10 mouse cellular contexts compared by ENCODE assay signal in the genomic region with DNA sequence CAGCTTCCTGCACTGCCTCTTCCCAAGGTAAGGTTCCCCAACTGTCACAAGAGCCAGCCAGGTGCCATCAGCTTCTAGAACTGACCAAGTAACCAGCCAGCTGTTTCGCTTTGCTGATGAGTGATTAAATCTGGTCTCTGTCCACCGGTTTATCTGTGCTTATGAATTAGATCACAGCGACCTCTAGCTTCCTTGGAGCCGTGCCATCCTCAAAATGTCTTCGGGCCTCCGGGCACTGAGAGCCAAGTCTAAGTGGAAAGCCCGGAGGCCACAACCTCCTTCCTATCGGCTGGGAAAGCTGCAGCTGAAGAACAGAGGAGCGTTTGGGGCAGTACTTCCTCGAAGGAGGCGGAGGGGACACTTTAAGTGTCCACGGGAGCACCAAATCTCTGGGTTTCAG.
DNase-seq lines count a peak whose midpoint lies in the region; ATAC-seq and TF ChIP-seq lines count a peak whose summit lies in the region.
"Had no signal": no experiment of that assay in that cellular context is flagged by ENCODE, and none has a peak within 500 bp of the region (broad histone marks: within the 10 kb centered on the region; RNA-seq: fewer than 3 reads in every experiment).

No protein-coding gene starts in this region.

- peak; percentile 59 for DNase-seq in midbrain, postnatal 0 days (ENCODE audit: low spot score)
- DNase-seq in midbrain, embryonic 11.5 days (ENCODE audit: low spot score, missing footprints) = no peak
- peak; percentile 73 to 83 for DNase-seq in heart, adult 18-20 months
- no peak for DNase-seq in kidney, postnatal 0 days (ENCODE audit: low spot score)
- no peak for DNase-seq in retina, embryonic 14.5 days (ENCODE audit: low spot score)
- DNase-seq in thymus, postnatal 0 days (ENCODE audit: low spot score) = no peak
- DNase-seq in liver = no peak

- H3K4me3 ChIP-seq in midbrain, postnatal 0 days (ENCODE audit: low read depth, low read length) = no peak overlapping the region
- no peak overlapping the region for H3K4me3 ChIP-seq in midbrain, embryonic 11.5 days (ENCODE audit: low read depth, low read length)
- H3K4me3 ChIP-seq in kidney, postnatal 0 days (replicated peaks; ENCODE audit: low read depth, low read length) = no peak overlapping the region
- H3K4me3 ChIP-seq in midbrain, embryonic 15.5 days = no peak overlapping the region
- H3K4me3 ChIP-seq: midbrain, embryonic 12.5 days; stomach, embryonic 15.5 days had no signal

- H3K9me3 ChIP-seq in midbrain, postnatal 0 days (ENCODE audit: low read length) = no peaks in the 10 kb centered on the region
- no peaks in the 10 kb centered on the region for H3K9me3 ChIP-seq in midbrain, embryonic 11.5 days (ENCODE audit: control insufficient read depth, low read length)
- H3K9me3 ChIP-seq in kidney, postnatal 0 days (replicated peaks; ENCODE audit: low read length) = no peaks in the 10 kb centered on the region
- H3K9me3 ChIP-seq in midbrain, embryonic 15.5 days = no peaks in the 10 kb centered on the region
- H3K9me3 ChIP-seq: midbrain, embryonic 12.5 days; stomach, embryonic 15.5 days had no signal

- WGBS in midbrain, postnatal 0 days = 84% methylated on average over 12 of the region's 12 CpGs
- WGBS in midbrain, embryonic 11.5 days = 86% methylated on average over 12 of the region's 12 CpGs
- WGBS in kidney, postnatal 0 days = 64% methylated on average over 12 of the region's 12 CpGs
- 83% methylated on average over 12 of the region's 12 CpGs for WGBS in midbrain, embryonic 15.5 days

- H3K27me3 ChIP-seq in midbrain, postnatal 0 days (ENCODE audit: insufficient read depth, low read length) = no peaks in the 10 kb centered on the region
- H3K27me3 ChIP-seq in midbrain, embryonic 11.5 days (ENCODE audit: control insufficient read depth, insufficient read depth, low read length) = no peaks in the 10 kb centered on the region
- no peaks in the 10 kb centered on the region for H3K27me3 ChIP-seq in kidney, postnatal 0 days (ENCODE audit: insufficient read depth, low read length)
- no peaks in the 10 kb centered on the region for H3K27me3 ChIP-seq in midbrain, embryonic 15.5 days (replicated peaks)
- H3K27me3 ChIP-seq: midbrain, embryonic 12.5 days; stomach, embryonic 15.5 days had no signal

- no peak overlapping the region for H3K27ac ChIP-seq in midbrain, postnatal 0 days (ENCODE audit: low read depth, low read length)
- no peak overlapping the region for H3K27ac ChIP-seq in midbrain, embryonic 11.5 days (ENCODE audit: low read depth, low read length)
- peak overlapping the region; percentile 60 for H3K27ac ChIP-seq in kidney, postnatal 0 days
- no peak overlapping the region for H3K27ac ChIP-seq in midbrain, embryonic 15.5 days
- H3K27ac ChIP-seq: midbrain, embryonic 12.5 days; stomach, embryonic 15.5 days had no signal

- H3K4me2 ChIP-seq in midbrain, postnatal 0 days (ENCODE audit: low read depth, low read length, poor library complexity, severe bottlenecking) = no peak overlapping the region
- no peak overlapping the region for H3K4me2 ChIP-seq in midbrain, embryonic 11.5 days
- no peak overlapping the region for H3K4me2 ChIP-seq in kidney, postnatal 0 days (ENCODE audit: low read length)
- H3K4me2 ChIP-seq in midbrain, embryonic 15.5 days = no peak overlapping the region
- H3K4me2 ChIP-seq: midbrain, embryonic 12.5 days; stomach, embryonic 15.5 days had no signal

- H3K9ac ChIP-seq in midbrain, postnatal 0 days (replicated peaks; ENCODE audit: low read length, poor library complexity, severe bottlenecking) = no peak overlapping the region
- H3K9ac ChIP-seq in midbrain, embryonic 11.5 days (ENCODE audit: low read length) = no peak overlapping the region
- no peak overlapping the region for H3K9ac ChIP-seq in kidney, postnatal 0 days (ENCODE audit: low read depth, low read length)
- H3K9ac ChIP-seq in midbrain, embryonic 15.5 days = no peak overlapping the region
- H3K9ac ChIP-seq: midbrain, embryonic 12.5 days; stomach, embryonic 15.5 days had no signal

- H3K4me1 ChIP-seq in midbrain, postnatal 0 days (ENCODE audit: insufficient read depth, low read length) = no peaks in the 10 kb centered on the region
- H3K4me1 ChIP-seq in midbrain, embryonic 11.5 days (ENCODE audit: control insufficient read depth, insufficient read depth, low read length) = peaks cover 17% of the 10 kb centered on the region
- peaks cover 29% of the 10 kb centered on the region for H3K4me1 ChIP-seq in kidney, postnatal 0 days (replicated peaks; ENCODE audit: insufficient read depth, low read length)
- H3K4me1 ChIP-seq in midbrain, embryonic 15.5 days = peaks cover 14% of the 10 kb centered on the region

- ATAC-seq in midbrain, postnatal 0 days (ENCODE audit: low FRiP score) = no peak
- ATAC-seq in midbrain, embryonic 11.5 days (ENCODE audit: low FRiP score) = no peak
- ATAC-seq in kidney, postnatal 0 days (replicated peaks; ENCODE audit: low FRiP score, low read depth) = no peak
- no peak for ATAC-seq in midbrain, embryonic 15.5 days (replicated peaks)

- peak; percentile 17 for TF ChIP-seq CTCF in midbrain, postnatal 0 days (IDR thresholded peaks at IDR 0.05)
- TF ChIP-seq CTCF in kidney, postnatal 0 days (IDR thresholded peaks at IDR 0.05; ENCODE audit: low read depth) = peak; percentile 22; the same call in 1 of the 2 replicates

- no peaks in the 10 kb centered on the region for H3K36me3 ChIP-seq in midbrain, postnatal 0 days (ENCODE audit: insufficient read depth, low read length)
- no peaks in the 10 kb centered on the region for H3K36me3 ChIP-seq in midbrain, embryonic 11.5 days (ENCODE audit: control insufficient read depth, insufficient read depth, low read length)
- H3K36me3 ChIP-seq in kidney, postnatal 0 days (ENCODE audit: insufficient read depth, low read length) = no peaks in the 10 kb centered on the region
- H3K36me3 ChIP-seq in midbrain, embryonic 15.5 days (replicated peaks) = no peaks in the 10 kb centered on the region
- H3K36me3 ChIP-seq: midbrain, embryonic 12.5 days; stomach, embryonic 15.5 days had no signal

Comparison
In these comparisons a context has a peak if more than half of its experiments do, and no peak if none do; other contexts are left out.
1. DNase-seq: peak in midbrain, postnatal 0 days (single experiment) and heart, adult 18-20 months (2 of 2); none in midbrain, embryonic 11.5 days (single experiment), kidney, postnatal 0 days (single experiment), retina, embryonic 14.5 days (single experiment), thymus, postnatal 0 days (single experiment) and liver (single experiment).